Mouse (Mus musculus) liver, adult 2 months (tissue): Measurements from ENCODE around the gene Ino80b.

Source experiments
- CTCF ChIP-seq: fragments of 200-500 bp; IDR thresholded peaks from 2 replicates; pipeline ENCODE4 v1.5.1; 2011; ENCODE audit warnings: low read depth, low read length, control low read depth
- POLR2A ChIP-seq: fragments of 200-500 bp; IDR thresholded peaks from 2 replicates; pipeline ENCODE4 v1.6.1; 2011; ENCODE audit warnings: low read length, control low read depth; ENCODE audit not compliant: insufficient read depth; ENCODE audit errors: extremely low read depth

DNA sequence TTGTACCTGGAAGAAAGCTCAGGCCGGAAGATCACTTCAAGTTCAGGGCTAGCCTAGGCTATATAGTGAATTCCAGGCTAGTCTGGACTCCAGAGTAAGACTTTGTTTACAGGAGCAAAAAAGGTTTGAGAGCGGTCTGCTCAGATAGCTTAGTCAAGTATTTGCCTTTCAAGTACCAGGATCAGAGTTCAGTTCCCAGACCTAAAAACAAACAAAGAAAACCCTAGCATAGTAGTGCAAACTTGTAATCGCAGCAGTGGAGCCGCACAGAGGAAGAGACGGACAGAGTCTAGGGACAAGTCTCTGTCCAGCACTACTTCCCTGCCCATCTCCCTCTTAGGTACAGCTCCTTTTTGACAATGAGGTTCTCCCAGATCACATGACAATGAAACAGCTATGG lies 45.0 kb downstream of the Ino80b start:
- TF ChIP-seq POLR2A (no peak), CTCF (no peak)
